Mouse (Mus musculus): ENCODE data around the gene Taf12. TPM values are rescaled to one million over a fixed set of nuclear protein-coding genes. Genes with fewer than 3 reads are reported as not detected.

Gene Taf12
- total RNA-seq (2021) = 10 to 100 TPM; 20.2 to 23.8 TPM

GRCm38 (mm10) chr4:132274156-132274862 is at the start of gene Taf12:
Gene Taf12, plus strand, starts transcription at chr4:132274375.
- DNase-seq = peak; percentile 94

- DNase-seq = no peak
Observed at GRCm38 (mm10) chr4:132230422-132230821, 43.8 kb upstream of the Taf12 start.

GRCm38 (mm10) chr4:132234710-132235109 is 39.5 kb upstream of the Taf12 start:
- DNase-seq = no peak

GRCm38 (mm10) chr4:132238356-132238755 is 35.8 kb upstream of the Taf12 start:
- DNase-seq = no peak

GRCm38 (mm10) chr4:132240367-132240766 is 33.8 kb upstream of the Taf12 start:
- no peak for DNase-seq

GRCm38 (mm10) chr4:132241208-132241607 is 33.0 kb upstream of the Taf12 start:
- DNase-seq = no peak

- no peak for DNase-seq
Observed at GRCm38 (mm10) chr4:132245643-132246042, 28.5 kb upstream of the Taf12 start.

- no peak for DNase-seq
Observed at GRCm38 (mm10) chr4:132247451-132247997, 26.7 kb upstream of the Taf12 start.

GRCm38 (mm10) chr4:132251596-132251995 is 22.6 kb upstream of the Taf12 start:
- DNase-seq = no peak

GRCm38 (mm10) chr4:132253128-132253527 is 21.0 kb upstream of the Taf12 start:
- no peak for DNase-seq

- no peak for DNase-seq
Observed at GRCm38 (mm10) chr4:132253622-132254021, 20.6 kb upstream of the Taf12 start.

GRCm38 (mm10) chr4:132254986-132255385 is 19.2 kb upstream of the Taf12 start:
- DNase-seq = no peak

GRCm38 (mm10) chr4:132256384-132256783 is 17.8 kb upstream of the Taf12 start:
- DNase-seq = no peak

GRCm38 (mm10) chr4:132259248-132259647 is 14.9 kb upstream of the Taf12 start:
- no peak for DNase-seq

GRCm38 (mm10) chr4:132260404-132261379 is 13.5 kb upstream of the Taf12 start:
- peak; percentile 63 for DNase-seq

- peak; percentile 81 for DNase-seq
Observed at GRCm38 (mm10) chr4:132261514-132262357, 12.4 kb upstream of the Taf12 start, which contains the start of gene Gmeb1. Gene Gmeb1, minus strand, starts transcription at chr4:132261602.

GRCm38 (mm10) chr4:132262358-132262616 is 11.9 kb upstream of the Taf12 start:
- no peak for DNase-seq

GRCm38 (mm10) chr4:132263313-132263712 is 10.9 kb upstream of the Taf12 start:
- DNase-seq = no peak

GRCm38 (mm10) chr4:132266835-132267349 is 7.3 kb upstream of the Taf12 start:
- DNase-seq = no peak

GRCm38 (mm10) chr4:132268871-132269739 is 5.1 kb upstream of the Taf12 start:
- no peak for DNase-seq

All from heart, postnatal 4 days (tissue).